In genomic region chr11:58587898-58588348, GRCm38 (mm10) we compare ENCODE assay signal across 10 mouse cellular contexts. TPM values are rescaled to one million over a fixed set of nuclear protein-coding genes. Genes with fewer than 3 reads are reported as not detected.
A peak's percentile ranks its signal among the peaks of the same experiment; 100 is the strongest.
DNase-seq lines count a peak whose midpoint lies in the region; ATAC-seq and TF ChIP-seq lines count a peak whose summit lies in the region.
"Had no signal": no experiment of that assay in that cellular context is flagged by ENCODE, and none has a peak within 500 bp of the region (broad histone marks: within the 10 kb centered on the region; RNA-seq: fewer than 3 reads in every experiment).

No protein-coding gene starts in this region.

- H3K27ac ChIP-seq in layer of hippocampus, adult 2 months: no peak overlapping the region
- no peak overlapping the region for H3K27ac ChIP-seq in heart, adult 2 months
- H3K27ac ChIP-seq in neural tube, embryonic 11.5 days (ENCODE audit: low read depth, low read length): no peak overlapping the region

- no peaks in the 10 kb centered on the region for H3K9me3 ChIP-seq in neural tube, embryonic 11.5 days (ENCODE audit: control insufficient read depth, low read length)

- WGBS in heart, adult 2 months: 64% methylated on average over 7 of the region's 7 CpGs
- WGBS in neural tube, embryonic 11.5 days: 83% methylated on average over 7 of the region's 7 CpGs

- no peaks in the 10 kb centered on the region for H3K79me2 ChIP-seq in heart, adult 2 months (replicated peaks; ENCODE audit: control insufficient read depth, insufficient read depth, low read length)

- H3K4me2 ChIP-seq in neural tube, embryonic 11.5 days (ENCODE audit: low read depth): no peak overlapping the region

- intact Hi-C loops in heart, adult 2 months (cut with DNase I): loop anchor here (5.0 kb wide), 2 partner anchors 186 to 351 kb away; no protein-coding TSS in a partner anchor
- intact Hi-C loops in left cerebral cortex, postnatal 4 days (cut with DNase I): no loop called here

- H3K36me3 ChIP-seq in heart, adult 2 months (ENCODE audit: control insufficient read depth, insufficient read depth, low read length): no peaks in the 10 kb centered on the region
- H3K36me3 ChIP-seq in neural tube, embryonic 11.5 days (ENCODE audit: control insufficient read depth, insufficient read depth, low read length): no peaks in the 10 kb centered on the region

- peak; percentile 97 for TF ChIP-seq CTCF in layer of hippocampus, adult 2 months (conservative IDR thresholded peaks at IDR 0.05)
- TF ChIP-seq CTCF in heart, adult 2 months (IDR thresholded peaks at IDR 0.05): peak; percentile 89

- no peak overlapping the region for H3K4me3 ChIP-seq in layer of hippocampus, adult 2 months
- H3K4me3 ChIP-seq in heart, adult 2 months: no peak overlapping the region
- no peak overlapping the region for H3K4me3 ChIP-seq in neural tube, embryonic 11.5 days (ENCODE audit: low read depth, low read length)
- H3K4me3 ChIP-seq: myocyte had no signal

- peak in 1 of 2 experiments; percentile 48 for DNase-seq in layer of hippocampus, adult 2 months (ENCODE audit: low spot score in 2 of 2)
- no peak for DNase-seq in layer of hippocampus, adult 9-10 months (ENCODE audit: low spot score)
- DNase-seq in Muller cell, postnatal 12 days (ENCODE audit: inconsistent ontology term): peak; percentile 1
- peak; percentile 81 for DNase-seq in c-Kit-positive CD71-positive TER-119-positive erythroid progenitor cells, embryonic 14.5 days (ENCODE audit: low spot score)
- peak; percentile 19 to 56 for DNase-seq in heart, adult 2 months
- peak; percentile 43 for DNase-seq in left cerebral cortex, postnatal 4 days
- DNase-seq in neural tube, embryonic 11.5 days (ENCODE audit: low spot score): peak; percentile 62
- peak; percentile 5 for DNase-seq in yolk sac, embryonic 10.5 days (ENCODE audit: low spot score)

- no peaks in the 10 kb centered on the region for H3K4me1 ChIP-seq in heart, adult 2 months (ENCODE audit: control insufficient read depth, insufficient read depth, low read length)
- no peaks in the 10 kb centered on the region for H3K4me1 ChIP-seq in neural tube, embryonic 11.5 days (ENCODE audit: control insufficient read depth, insufficient read depth, low read length)

- no peak for ATAC-seq in neural tube, embryonic 11.5 days (ENCODE audit: insufficient read depth, low FRiP score, low TSS enrichment)

- TF ChIP-seq POLR2A in heart, adult 2 months (IDR thresholded peaks at IDR 0.05; ENCODE audit: insufficient read depth, low read depth, low read length): no peak

- no peak overlapping the region for H3K9ac ChIP-seq in heart, adult 2 months (ENCODE audit: low read depth, low read length)
- no peak overlapping the region for H3K9ac ChIP-seq in neural tube, embryonic 11.5 days (ENCODE audit: low read length)

- H3K27me3 ChIP-seq in heart, adult 2 months (ENCODE audit: control insufficient read depth, insufficient read depth, low read length): no peaks in the 10 kb centered on the region
- no peaks in the 10 kb centered on the region for H3K27me3 ChIP-seq in neural tube, embryonic 11.5 days (ENCODE audit: control insufficient read depth, insufficient read depth, low read length)

- no peak for TF ChIP-seq EP300 in heart, adult 2 months (IDR thresholded peaks at IDR 0.05; ENCODE audit: insufficient read depth, low read depth, low read length)

RNA-seq across cellular contexts. Expression of gene Olfr324, which starts 7.0 kb away (rescaled TPM):
- not detected for total RNA-seq in layer of hippocampus, adult 2 months (2021)
- total RNA-seq in heart, adult 2 months (2021): not detected
- polyA plus RNA-seq in heart, adult 2 months (2012; rRNA removed): not detected in 2 replicates
- not detected for total RNA-seq in left cerebral cortex, postnatal 4 days (2021)
- not detected in 2 replicates for polyA plus RNA-seq in neural tube, embryonic 11.5 days (2014; fragmentation: Nextera tagmentation; extraction: Ambion mirVana)
- polyA plus RNA-seq: gonadal fat pad, adult 2 months; myocyte had no signal

RNA-seq across cellular contexts. Expression of gene Olfr325, which starts 10.4 kb away (rescaled TPM):
- not detected for total RNA-seq in layer of hippocampus, adult 2 months (2021)
- not detected for total RNA-seq in heart, adult 2 months (2021)
- polyA plus RNA-seq in heart, adult 2 months (2012; rRNA removed): not detected in 2 replicates
- total RNA-seq in left cerebral cortex, postnatal 4 days (2021): not detected
- not detected in 2 replicates for polyA plus RNA-seq in neural tube, embryonic 11.5 days (2014; fragmentation: Nextera tagmentation; extraction: Ambion mirVana)
- polyA plus RNA-seq: gonadal fat pad, adult 2 months; myocyte had no signal

RNA-seq across cellular contexts. Expression of gene Olfr224, which starts 17.6 kb away (rescaled TPM):
- total RNA-seq in layer of hippocampus, adult 2 months (2021): not detected
- not detected for total RNA-seq in heart, adult 2 months (2021)
- polyA plus RNA-seq in heart, adult 2 months (2012; rRNA removed): 0.61 and 1.3 TPM in 2 replicates
- not detected for total RNA-seq in left cerebral cortex, postnatal 4 days (2021)
- polyA plus RNA-seq in neural tube, embryonic 11.5 days (2014; fragmentation: Nextera tagmentation; extraction: Ambion mirVana): not detected in 2 replicates
- polyA plus RNA-seq: gonadal fat pad, adult 2 months; myocyte had no signal

RNA-seq across cellular contexts. Expression of gene 2210407C18Rik, which starts 28.0 kb away (rescaled TPM):
- not detected for total RNA-seq in layer of hippocampus, adult 2 months (2021)
- total RNA-seq in heart, adult 2 months (2021): 10 to 100 TPM in 1 of 2 experiments, 1 to 10 TPM in 1; 7.6 to 11.4 TPM
- 1.5 and 3.6 TPM in 2 replicates for polyA plus RNA-seq in heart, adult 2 months (2012; rRNA removed)
- total RNA-seq in left cerebral cortex, postnatal 4 days (2021): not detected
- not detected in 2 replicates for polyA plus RNA-seq in neural tube, embryonic 11.5 days (2014; fragmentation: Nextera tagmentation; extraction: Ambion mirVana)
- polyA plus RNA-seq: gonadal fat pad, adult 2 months; myocyte had no signal

RNA-seq across cellular contexts. Expression of gene Olfr328, which starts 32.5 kb away (rescaled TPM):
- under 1 TPM; 0.12 to 0.13 TPM for total RNA-seq in layer of hippocampus, adult 2 months (2021)
- not detected for total RNA-seq in heart, adult 2 months (2021)
- not detected in 2 replicates for polyA plus RNA-seq in heart, adult 2 months (2012; rRNA removed)
- under 1 TPM; 0.12 to 0.34 TPM for total RNA-seq in left cerebral cortex, postnatal 4 days (2021)
- not detected in 2 replicates for polyA plus RNA-seq in neural tube, embryonic 11.5 days (2014; fragmentation: Nextera tagmentation; extraction: Ambion mirVana)
- polyA plus RNA-seq: gonadal fat pad, adult 2 months; myocyte had no signal
